Mouse (Mus musculus): ENCODE results near the gene Letmd1.

- TF ChIP-seq CTCF (IDR thresholded peaks at IDR 0.05) (no peak), POLR2A (IDR thresholded peaks at IDR 0.05; ENCODE audit: insufficient read depth, low read depth, low read length) (no peak), EP300 (IDR thresholded peaks at IDR 0.05; ENCODE audit: insufficient read depth, low read depth, low read length) (no peak)
These were observed 7.9 kb upstream of the Letmd1 start for GRCm38 (mm10) chr15:100460942-100461341.

Data from heart, adult 2 months (tissue).